Mouse (Mus musculus) heart, postnatal 0 days (tissue): ENCODE results near the gene Hps1.

Experiments used
- CTCF ChIP-seq: IDR thresholded peaks from 2 replicates; pipeline ENCODE4 v1.5.1; 2016; ENCODE audit warnings: antibody characterized with exemption, control low read depth, low read depth
- EP300 ChIP-seq: IDR thresholded peaks from 2 replicates; pipeline ENCODE4 v1.6.1; 2016; ENCODE audit warnings: antibody characterized with exemption, low read depth

DNA sequence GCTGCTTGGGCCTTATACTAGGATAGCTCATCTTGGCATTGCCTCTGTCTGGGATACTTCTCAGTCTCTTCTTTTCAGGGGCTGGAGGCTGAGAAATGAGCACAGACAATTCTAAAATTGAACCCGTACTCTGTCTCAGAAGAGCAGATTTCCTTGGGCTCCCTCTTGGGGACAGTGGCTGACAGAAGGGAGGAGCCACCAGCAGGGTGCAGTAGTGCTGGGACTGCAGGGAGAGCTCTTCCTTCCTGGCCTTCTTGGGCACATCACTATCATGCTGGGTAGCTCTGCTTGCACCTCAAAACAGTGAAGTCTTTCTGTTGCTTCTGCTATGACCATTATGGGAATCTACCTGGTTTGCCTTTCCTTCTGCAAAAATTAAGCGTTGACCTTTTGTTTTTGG lies 5.4 kb upstream of the Hps1 start:
- TF ChIP-seq EP300 (no peak), CTCF (peak; percentile 29)
